Mouse (Mus musculus) liver, embryonic 15.5 days (tissue): ENCODE data around the gene Gpr55. TPM values are rescaled to one million over a fixed set of nuclear protein-coding genes. Genes with fewer than 3 reads are reported as not detected.
"Not testable (repeated sequence)": the region's sequence is repeated elsewhere in the genome, so short reads cannot be mapped to it uniquely, and the experiment has no call there.

Experiments used
- ATAC-seq: fragments of 200-750 bp; cut with Nextera tagmentation; 2 replicates; pipeline ENCODE4 v1.8.0; 2017; ENCODE audit warnings: moderate number of reproducible peaks, mild to moderate bottlenecking, moderate library complexity; ENCODE audit not compliant: insufficient read depth
- H3K27ac ChIP-seq: fragments of 300-500 bp; sonication (generic); replicated peaks from 2 replicates; pipeline ENCODE4 v1.5.1; 2015; ENCODE audit warnings: mild to moderate bottlenecking, inconsistent platforms
- H3K27me3 ChIP-seq: fragments of 300-500 bp; sonication (generic); 2 replicates; pipeline ENCODE4 v1.6.1; 2015; ENCODE audit warnings: mild to moderate bottlenecking, inconsistent platforms
- H3K36me3 ChIP-seq: fragments of 300-500 bp; sonication (generic); replicated peaks from 2 replicates; pipeline ENCODE4 v1.6.1; 2015; ENCODE audit warnings: moderate library complexity, mild to moderate bottlenecking, inconsistent platforms
- H3K4me1 ChIP-seq: fragments of 300-500 bp; sonication (generic); replicated peaks from 2 replicates; pipeline ENCODE4 v1.6.1; 2015; ENCODE audit warnings: inconsistent platforms
- H3K4me2 ChIP-seq: fragments of 300-500 bp; sonication (generic); 2 replicates; pipeline ENCODE4 v1.6.1; 2015; ENCODE audit warnings: moderate library complexity, mild to moderate bottlenecking, inconsistent platforms
- H3K4me3 ChIP-seq: fragments of 300-500 bp; sonication (generic); replicated peaks from 2 replicates; pipeline ENCODE4 v1.5.1; 2015; ENCODE audit warnings: mild to moderate bottlenecking, inconsistent platforms
- H3K9ac ChIP-seq: fragments of 300-500 bp; sonication (generic); 2 replicates; pipeline ENCODE4 v1.6.1; 2015; ENCODE audit warnings: moderate library complexity, mild to moderate bottlenecking, inconsistent platforms
- H3K9me3 ChIP-seq: fragments of 300-500 bp; sonication (generic); replicated peaks from 2 replicates; pipeline ENCODE4 v1.6.1; 2016; ENCODE audit warnings: inconsistent platforms
- WGBS: fragments of 180-500 bp; shearing (Covaris S2); methylation state at CpG from one replicate; pipeline ENCODE4 v1.1.7; 2015; ENCODE audit warnings: mixed read lengths; ENCODE audit not compliant: insufficient replicate concordance; 5-methylcytosine and 5-hydroxymethylcytosine counted together
- polyA plus RNA-seq: library from polyadenylated mRNA; unstranded; fragments of >200 nt; fragmentation: Nextera tagmentation; extraction: Ambion mirVana; gene quantifications from 2 replicates; pipeline ENCODE4 v1.2.1, GENCODE M21; 2015

The Gpr55 gene
- 0.02 and 0.09 TPM in 2 replicates for polyA plus RNA-seq

DNA sequence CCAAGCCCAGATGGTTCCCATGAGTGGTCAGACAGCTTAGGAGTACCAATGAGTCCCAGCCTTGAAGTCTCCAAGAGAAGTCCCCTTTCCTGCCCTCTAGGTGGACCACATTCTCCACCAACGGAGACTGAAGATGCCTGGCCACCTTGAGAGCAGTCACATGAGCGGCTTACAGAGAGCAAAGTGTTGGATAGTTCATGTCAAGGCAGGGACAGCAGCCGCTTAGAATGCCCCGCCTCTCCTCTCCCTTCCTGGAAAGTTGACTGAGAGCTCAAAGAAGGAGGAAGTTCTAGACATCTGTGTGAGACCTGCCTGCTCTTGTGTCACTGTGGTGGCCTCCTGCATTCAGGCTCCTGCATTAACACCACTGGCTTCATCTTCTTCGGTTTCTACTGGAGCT lies at the start of gene Gpr55:
Gene Gpr55 (minus strand): TSS at position 135 of the 400 bp plus-strand sequence.
- no peak for ATAC-seq
- Histone ChIP-seq H3K36me3 (no peaks in the 10 kb centered on the region), H3K4me1 (peaks cover 24% of the 10 kb centered on the region), H3K9ac (no peak within 1 kb of the TSS), H3K4me3 (no peak within 1 kb of the TSS), H3K27ac (peak within 1 kb of the TSS; percentile 55), H3K27me3 (no peaks in the 10 kb centered on the region), H3K4me2 (peak within 1 kb of the TSS; percentile 18), H3K9me3 (no peaks in the 10 kb centered on the region)
- 9% methylated on average over 5 of the region's 5 CpGs for WGBS

DNA sequence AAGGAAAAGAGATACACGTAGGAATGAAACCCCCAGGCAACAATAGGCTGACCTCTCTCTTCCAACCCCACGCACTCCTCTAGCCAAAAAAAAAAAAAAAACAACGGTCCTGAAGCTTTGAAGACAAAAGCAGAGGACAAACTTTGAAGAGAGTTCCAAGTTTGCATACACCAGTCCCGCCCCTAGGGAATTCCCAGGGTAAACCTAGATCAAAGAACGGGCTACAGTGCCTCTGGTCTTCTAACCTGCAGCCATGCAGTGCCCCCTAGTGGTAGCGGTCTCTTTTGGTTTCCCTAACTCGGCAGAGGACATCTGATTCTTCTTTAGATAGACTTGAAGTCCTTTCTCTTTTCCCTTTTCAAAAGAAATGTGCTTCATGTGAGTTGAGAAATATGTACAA lies 47.0 kb upstream of the Gpr55 start:
- H3K9ac ChIP-seq, result no peak overlapping the region
- no peaks in the 10 kb centered on the region for H3K36me3 ChIP-seq
- H3K4me2 ChIP-seq, result peak overlapping the region; percentile 7; the same call in 1 of the 2 replicates
- H3K27ac ChIP-seq, result no peak overlapping the region
- 2% methylated on average over 7 of the region's 7 CpGs for WGBS
- H3K27me3 ChIP-seq, result no peaks in the 10 kb centered on the region; the same call in 1 of the 2 replicates
- H3K4me3 ChIP-seq, result no peak overlapping the region
- ATAC-seq, result peak; percentile 47; the same call in 1 of the 2 replicates
- H3K4me1 ChIP-seq, result 0 out of 2 replicates have a peak, but pooled peaks cover 4% of the 10 kb centered on the region
- H3K9me3 ChIP-seq, result no peaks in the 10 kb centered on the region

DNA sequence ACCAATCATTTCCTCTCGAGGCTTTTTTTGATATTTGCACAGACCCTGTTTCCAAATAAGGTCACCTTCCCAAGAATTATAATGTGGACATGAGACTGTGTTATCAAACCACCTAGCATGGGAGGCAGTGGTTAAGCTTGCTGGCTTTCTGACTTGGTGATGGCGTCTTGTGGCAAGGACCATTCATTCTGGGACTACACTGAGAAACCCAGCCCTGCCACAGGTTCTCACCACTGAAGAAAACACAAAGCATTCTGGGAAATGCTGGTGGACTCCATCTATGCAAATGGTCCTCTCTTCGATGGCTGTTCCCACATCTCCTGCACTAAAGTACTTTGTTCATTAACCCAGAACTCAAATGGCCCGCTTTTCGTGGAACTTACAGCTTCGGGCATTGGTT lies 45.2 kb upstream of the Gpr55 start:
- Histone ChIP-seq H3K27ac (no peak overlapping the region), H3K36me3 (no peaks in the 10 kb centered on the region), H3K4me2 (no peak overlapping the region), H3K9ac (no peak overlapping the region), H3K4me1 (0 out of 2 replicates have a peak, but pooled peaks cover 4% of the 10 kb centered on the region), H3K27me3 (no peaks in the 10 kb centered on the region; the same call in 1 of the 2 replicates), H3K9me3 (no peaks in the 10 kb centered on the region), H3K4me3 (no peak overlapping the region)
- WGBS, result 62% methylated on average over 6 of the region's 6 CpGs
- ATAC-seq, result no peak

DNA sequence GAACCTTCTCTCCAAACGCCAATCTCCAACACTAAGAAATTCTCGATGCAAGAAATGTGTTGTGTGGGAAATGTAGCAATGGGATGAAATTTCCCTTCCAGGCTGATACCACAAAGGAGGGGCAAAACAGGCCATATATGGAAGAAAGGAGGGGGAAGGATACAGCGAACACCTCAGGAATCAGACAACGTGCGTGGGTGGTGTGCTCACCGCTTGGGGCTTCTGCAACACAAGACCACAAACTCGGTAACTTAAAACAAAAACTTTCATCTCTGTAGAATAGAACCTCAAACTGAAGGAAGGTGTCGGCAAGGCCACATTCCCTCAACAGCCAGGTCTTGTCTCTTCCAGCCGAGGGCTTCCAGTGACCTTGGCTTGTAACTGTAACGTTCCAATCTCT lies 44.7 kb upstream of the Gpr55 start:
- no peaks in the 10 kb centered on the region for H3K9me3 ChIP-seq
- H3K27me3 ChIP-seq, result no peaks in the 10 kb centered on the region; the same call in 1 of the 2 replicates
- H3K4me1 ChIP-seq, result 0 out of 2 replicates have a peak, but pooled peaks cover 4% of the 10 kb centered on the region
- ATAC-seq, result no peak
- 68% methylated on average over 10 of the region's 10 CpGs for WGBS
- H3K4me2 ChIP-seq, result no peak overlapping the region
- H3K36me3 ChIP-seq, result no peaks in the 10 kb centered on the region
- H3K27ac ChIP-seq, result no peak overlapping the region
- no peak overlapping the region for H3K4me3 ChIP-seq
- H3K9ac ChIP-seq, result no peak overlapping the region

DNA sequence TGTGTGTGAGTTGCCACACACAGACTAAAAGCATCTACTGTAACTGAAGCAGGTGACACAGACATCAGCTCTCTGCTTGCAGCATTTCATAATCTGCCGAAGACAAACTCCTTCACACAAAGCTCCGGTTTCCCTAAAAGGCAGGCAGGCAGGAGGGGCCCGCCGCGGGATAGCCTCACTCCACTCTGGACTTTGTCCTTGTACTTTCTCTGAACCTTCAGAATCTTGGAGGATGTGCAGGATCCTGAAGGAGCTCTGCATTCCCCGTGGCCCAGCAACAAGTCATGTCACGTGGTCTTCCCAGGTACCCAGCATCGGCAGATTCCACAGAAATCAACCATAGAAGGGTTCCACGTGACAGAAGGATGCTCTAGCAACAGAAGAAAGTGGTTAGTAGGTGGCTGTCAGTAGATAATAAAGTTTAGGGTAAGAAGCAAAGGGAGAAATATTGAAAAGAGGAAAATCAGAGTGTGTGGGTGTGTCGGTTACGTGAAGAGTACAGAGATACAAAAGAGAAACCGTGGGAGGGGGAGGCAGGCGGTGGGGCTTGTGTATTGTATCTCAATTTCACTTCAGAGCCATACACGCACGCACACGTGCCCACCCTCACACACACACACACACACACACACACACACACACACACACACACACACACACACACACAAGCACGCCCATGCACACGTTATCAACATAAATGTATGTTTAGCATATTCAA lies 39.2 kb upstream of the Gpr55 start:
- WGBS, result 68% methylated on average over 18 of the region's 18 CpGs
- no peak overlapping the region for H3K4me2 ChIP-seq
- no peak overlapping the region for H3K27ac ChIP-seq
- H3K9me3 ChIP-seq, result no peaks in the 10 kb centered on the region
- no peak overlapping the region for H3K4me3 ChIP-seq
- no peaks in the 10 kb centered on the region for H3K4me1 ChIP-seq
- H3K9ac ChIP-seq, result no peak overlapping the region
- no peaks in the 10 kb centered on the region for H3K27me3 ChIP-seq
- no peaks in the 10 kb centered on the region for H3K36me3 ChIP-seq
- no peak for ATAC-seq

DNA sequence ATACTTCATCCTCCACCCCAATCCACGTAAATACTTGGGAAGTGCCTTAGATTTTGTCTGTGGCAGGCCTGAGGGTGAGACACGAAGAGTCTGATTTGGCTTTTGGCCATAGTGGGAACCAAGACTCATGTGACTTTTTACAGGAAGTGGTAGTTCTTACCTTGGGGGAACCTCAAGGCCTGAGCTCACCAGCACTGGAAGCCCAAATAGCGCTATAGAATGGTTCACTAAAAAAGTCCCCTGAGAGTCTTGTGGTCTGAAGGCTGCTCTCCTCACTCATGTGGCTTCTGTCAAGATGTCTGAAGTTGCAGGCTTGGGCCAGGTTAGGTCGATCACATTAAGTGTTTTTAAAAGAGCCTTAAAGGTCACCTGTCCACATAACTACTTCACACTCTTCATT lies 37.2 kb upstream of the Gpr55 start:
- Histone ChIP-seq H3K4me3 (no peak overlapping the region), H3K9me3 (no peaks in the 10 kb centered on the region), H3K9ac (no peak overlapping the region), H3K36me3 (no peaks in the 10 kb centered on the region), H3K27ac (no peak overlapping the region), H3K27me3 (no peaks in the 10 kb centered on the region), H3K4me2 (no peak overlapping the region), H3K4me1 (no peaks in the 10 kb centered on the region)
- ATAC-seq, result no peak
- WGBS, result 52% methylated on average over 4 of the region's 4 CpGs

DNA sequence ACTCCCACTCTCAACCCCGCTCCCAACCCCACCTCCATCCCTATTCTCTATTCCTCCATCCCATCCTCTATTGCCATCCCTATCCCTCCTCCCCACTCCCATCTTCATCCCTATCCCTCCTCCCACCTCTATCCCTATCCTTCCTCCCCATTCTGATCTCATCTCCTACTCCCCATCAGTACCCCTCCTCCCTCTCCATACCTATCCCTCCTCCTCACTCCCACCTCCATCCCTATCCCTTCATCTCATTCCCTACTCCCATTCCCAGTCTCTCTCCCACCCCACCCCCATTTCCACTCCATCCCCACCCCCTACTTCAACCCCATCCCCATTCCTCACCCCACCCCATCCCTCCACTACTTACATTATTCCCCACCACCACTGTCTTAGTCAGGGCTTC lies 36.4 kb upstream of the Gpr55 start:
- Histone ChIP-seq H3K36me3 (no peaks in the 10 kb centered on the region), H3K4me1 (no peaks in the 10 kb centered on the region), H3K9me3 (no peaks in the 10 kb centered on the region), H3K27ac (no peak overlapping the region), H3K4me3 (no peak overlapping the region), H3K4me2 (no peak overlapping the region), H3K27me3 (no peaks in the 10 kb centered on the region), H3K9ac (no peak overlapping the region)
- no peak for ATAC-seq
- 72% methylated on average over 1 of the region's 1 CpGs for WGBS

DNA sequence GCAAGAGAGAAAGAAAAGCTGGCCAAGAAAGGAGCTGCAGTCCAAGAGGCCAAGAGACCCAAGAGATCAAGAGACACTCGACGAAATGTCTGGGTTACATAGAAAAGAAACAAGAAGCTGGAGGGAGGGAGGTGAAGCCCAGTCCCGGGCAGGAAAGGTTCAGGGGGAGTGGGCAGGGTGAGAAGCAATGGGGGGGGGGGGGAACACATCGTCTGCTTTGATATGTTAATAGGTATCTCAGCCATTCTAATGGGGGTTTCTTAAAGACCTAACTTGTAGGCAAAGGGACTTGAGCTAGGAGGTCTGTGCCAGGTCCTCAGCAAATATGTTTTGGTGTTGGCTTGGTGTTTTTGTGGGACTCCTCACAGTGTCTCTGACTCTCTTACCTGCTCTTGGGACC lies 32.7 kb upstream of the Gpr55 start:
- no peaks in the 10 kb centered on the region for H3K4me1 ChIP-seq
- H3K27ac ChIP-seq, result no peak overlapping the region
- H3K4me2 ChIP-seq, result no peak overlapping the region
- no peak overlapping the region for H3K4me3 ChIP-seq
- no peaks in the 10 kb centered on the region for H3K9me3 ChIP-seq
- 54% methylated on average over 4 of the region's 4 CpGs for WGBS
- no peaks in the 10 kb centered on the region for H3K27me3 ChIP-seq
- ATAC-seq, result no peak
- H3K9ac ChIP-seq, result no peak overlapping the region
- H3K36me3 ChIP-seq, result no peaks in the 10 kb centered on the region

DNA sequence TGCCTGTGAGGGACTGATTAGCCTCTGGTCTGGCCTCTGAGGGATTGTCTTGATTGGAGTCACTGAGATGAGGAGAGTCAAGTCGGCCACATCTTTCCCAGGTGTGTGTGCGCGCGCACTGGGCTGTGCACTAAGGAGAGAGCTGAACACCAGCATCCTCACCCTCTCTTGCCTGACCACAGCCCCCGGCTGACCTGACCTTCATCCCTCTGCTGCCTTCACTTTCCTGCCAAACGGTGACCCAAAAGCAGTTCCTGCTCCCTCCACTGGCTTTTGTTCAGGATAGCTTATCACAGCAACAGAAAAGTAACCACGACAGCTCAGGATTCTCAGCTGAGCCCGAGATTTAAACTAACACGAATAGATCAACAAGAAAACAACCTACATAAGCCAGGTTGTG lies 31.4 kb upstream of the Gpr55 start:
- Histone ChIP-seq H3K27ac (no peak overlapping the region), H3K4me3 (no peak overlapping the region), H3K9ac (no peak overlapping the region), H3K27me3 (no peaks in the 10 kb centered on the region), H3K4me2 (no peak overlapping the region), H3K9me3 (no peaks in the 10 kb centered on the region), H3K4me1 (no peaks in the 10 kb centered on the region), H3K36me3 (no peaks in the 10 kb centered on the region)
- no peak for ATAC-seq
- WGBS, result 40% methylated on average over 9 of the region's 9 CpGs

DNA sequence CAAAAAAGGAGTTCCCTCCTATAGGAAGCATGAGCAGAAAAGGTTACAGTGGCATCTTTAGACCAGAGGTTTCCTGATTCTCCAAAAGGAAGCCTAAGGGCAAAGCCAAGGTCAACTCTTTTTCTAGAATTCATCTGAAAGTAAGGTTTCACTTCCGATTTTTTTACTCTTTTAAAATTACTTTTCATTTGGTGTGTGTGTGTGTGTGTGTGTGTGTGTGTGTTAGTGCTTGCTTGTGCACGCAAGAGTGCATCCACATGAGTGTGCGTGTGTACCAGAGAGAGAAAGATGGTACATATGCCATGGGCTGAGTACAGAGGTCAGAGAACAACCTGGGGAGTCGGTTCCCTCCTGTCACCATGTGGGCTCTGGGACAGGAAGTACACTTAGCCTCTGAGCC lies 28.1 kb upstream of the Gpr55 start:
- not testable (repeated sequence) for H3K4me3 ChIP-seq, H3K27me3 ChIP-seq, ATAC-seq, H3K27ac ChIP-seq, H3K4me2 ChIP-seq, H3K4me1 ChIP-seq, H3K9ac ChIP-seq, H3K9me3 ChIP-seq, H3K36me3 ChIP-seq
- 59% methylated on average over 4 of the region's 4 CpGs for WGBS

DNA sequence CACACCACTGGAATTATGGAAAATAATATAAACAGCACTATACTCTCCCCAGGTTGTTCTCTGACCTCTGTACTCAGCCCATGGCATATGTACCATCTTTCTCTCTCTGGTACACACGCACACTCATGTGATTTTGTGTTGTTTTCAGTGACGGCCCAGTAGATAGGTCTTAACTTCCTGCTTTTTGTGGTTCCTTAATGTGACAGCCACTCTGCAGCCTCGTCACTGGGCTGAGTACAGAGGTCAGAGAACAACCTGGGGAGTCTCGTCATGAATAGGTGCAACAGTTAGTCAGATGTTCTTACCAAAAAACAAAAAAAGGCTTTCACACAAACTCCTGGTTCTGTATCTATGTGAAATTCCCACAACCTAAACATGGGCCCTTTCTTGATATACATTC lies 27.5 kb upstream of the Gpr55 start:
- Histone ChIP-seq H3K27ac (no peak overlapping the region), H3K9ac (no peak overlapping the region), H3K4me1 (no peaks in the 10 kb centered on the region), H3K36me3 (no peaks in the 10 kb centered on the region), H3K9me3 (no peaks in the 10 kb centered on the region), H3K4me3 (no peak overlapping the region), H3K27me3 (no peaks in the 10 kb centered on the region), H3K4me2 (no peak overlapping the region)
- ATAC-seq, result no peak
- WGBS, result 15% methylated on average over 4 of the region's 4 CpGs

DNA sequence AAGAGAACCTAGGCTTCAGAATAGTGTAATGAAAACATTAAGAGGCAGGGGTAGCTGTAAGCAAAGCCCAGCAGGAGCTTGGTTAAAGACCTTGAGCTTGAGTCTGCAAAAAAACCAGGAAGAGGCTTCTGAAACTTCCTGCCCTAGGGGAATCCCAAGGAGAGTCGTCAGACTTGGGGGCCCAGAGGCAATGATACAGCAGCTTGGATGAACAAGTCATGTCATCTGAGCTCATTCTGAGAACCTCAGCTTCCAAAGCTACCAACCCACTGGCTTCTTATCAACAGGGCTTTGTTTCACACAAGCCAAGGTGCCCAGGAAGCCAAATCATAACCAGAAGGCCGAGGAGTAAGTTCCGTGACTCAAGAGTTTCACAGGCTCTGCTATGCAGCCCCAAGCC lies 25.0 kb upstream of the Gpr55 start:
- H3K4me3 ChIP-seq, result no peak overlapping the region
- 53% methylated on average over 3 of the region's 3 CpGs for WGBS
- H3K9me3 ChIP-seq, result no peaks in the 10 kb centered on the region
- H3K4me1 ChIP-seq, result no peaks in the 10 kb centered on the region
- H3K4me2 ChIP-seq, result no peak overlapping the region
- no peaks in the 10 kb centered on the region for H3K27me3 ChIP-seq
- no peak for ATAC-seq
- no peaks in the 10 kb centered on the region for H3K36me3 ChIP-seq
- no peak overlapping the region for H3K27ac ChIP-seq
- H3K9ac ChIP-seq, result no peak overlapping the region
